Mouse (Mus musculus) spleen, adult 2 months (tissue): ENCODE data around the gene Nckap5.

Experiments
- CTCF ChIP-seq: fragments of 200-500 bp; IDR thresholded peaks from 2 replicates; pipeline ENCODE4 v1.5.1; 2011; ENCODE audit warnings: mild to moderate bottlenecking, inconsistent platforms; ENCODE audit not compliant: insufficient read depth, insufficient read length, insufficient replicate concordance; ENCODE audit errors: extremely low read depth
- POLR2A ChIP-seq: fragments of 200-500 bp; IDR thresholded peaks from 2 replicates; pipeline ENCODE4 v1.6.1; 2011; ENCODE audit warnings: low read depth, low read length, inconsistent platforms

DNA sequence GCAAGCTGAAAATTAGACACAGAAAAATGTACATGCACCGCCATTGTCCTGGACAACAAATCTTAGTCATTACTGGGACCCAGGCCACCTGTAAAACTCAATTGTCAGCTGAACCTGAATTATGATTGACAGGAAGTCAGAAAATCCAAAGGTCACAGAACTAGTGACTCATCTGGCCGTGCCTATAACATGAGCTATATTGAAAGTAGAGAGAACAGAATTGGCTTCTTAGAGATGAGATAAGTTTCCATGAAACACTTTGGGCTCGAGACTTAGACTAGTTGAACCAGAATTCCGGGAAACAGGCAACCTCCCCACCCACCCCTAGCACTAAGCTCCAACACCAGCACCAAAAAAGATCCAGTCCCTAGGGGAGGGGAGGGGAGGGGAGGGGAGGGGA, 82.7 kb downstream of the Nckap5 start:
- no peak for TF ChIP-seq CTCF
- TF ChIP-seq POLR2A: no peak
